Mouse (Mus musculus) kidney, embryonic 15.5 days (tissue): Measurements from ENCODE around the gene Fcgbp. TPM values are rescaled to one million over a fixed set of nuclear protein-coding genes. Genes with fewer than 3 reads are reported as not detected.

Source experiments
- ATAC-seq: fragments of 200-750 bp; cut with Nextera tagmentation; replicated peaks from 2 replicates; pipeline ENCODE4 v1.8.0; 2017; ENCODE audit warnings: moderate TSS enrichment; ENCODE audit not compliant: low FRiP score
- H3K27ac ChIP-seq: fragments of 300-500 bp; sonication (generic); 2 replicates; pipeline ENCODE4 v1.5.1; 2015; ENCODE audit warnings: mild to moderate bottlenecking, inconsistent platforms
- H3K27me3 ChIP-seq: fragments of 300-500 bp; sonication (generic); 2 replicates; pipeline ENCODE4 v1.6.1; 2015; ENCODE audit warnings: inconsistent platforms
- H3K36me3 ChIP-seq: fragments of 300-500 bp; sonication (generic); 2 replicates; pipeline ENCODE4 v1.6.1; 2015; ENCODE audit warnings: inconsistent platforms
- H3K4me1 ChIP-seq: fragments of 300-500 bp; sonication (generic); 2 replicates; pipeline ENCODE4 v1.6.1; 2015; ENCODE audit warnings: inconsistent platforms
- H3K4me2 ChIP-seq: fragments of 300-500 bp; sonication (generic); 2 replicates; pipeline ENCODE4 v1.6.1; 2015; ENCODE audit warnings: moderate library complexity, mild to moderate bottlenecking, inconsistent platforms
- H3K4me3 ChIP-seq: fragments of 300-500 bp; sonication (generic); replicated peaks from 2 replicates; pipeline ENCODE4 v1.5.1; 2015; ENCODE audit warnings: mild to moderate bottlenecking, inconsistent platforms
- H3K9ac ChIP-seq: fragments of 300-500 bp; sonication (generic); 2 replicates; pipeline ENCODE4 v1.6.1; 2015; ENCODE audit warnings: mild to moderate bottlenecking, inconsistent platforms
- H3K9me3 ChIP-seq: fragments of 300-500 bp; sonication (generic); replicated peaks from 2 replicates; pipeline ENCODE4 v1.6.1; 2016; ENCODE audit warnings: inconsistent platforms
- WGBS: fragments of 180-500 bp; shearing (Covaris S2); methylation state at CpG from one replicate; pipeline ENCODE4 v1.1.7; 2015; ENCODE audit warnings: mixed read lengths; 5-methylcytosine and 5-hydroxymethylcytosine counted together
- polyA plus RNA-seq: library from polyadenylated mRNA; unstranded; fragments of >200 nt; fragmentation: Nextera tagmentation; extraction: Ambion mirVana; gene quantifications from 2 replicates; pipeline ENCODE4 v1.2.1, GENCODE M21; 2015

Gene Fcgbp
- 0.58 and 3.3 TPM in 2 replicates for polyA plus RNA-seq

GRCm38 (mm10) chr7:28070531-28071298 lies at the start of gene Fcgbp:
Gene Fcgbp, plus strand, starts transcription at chr7:28071236.
- Histone ChIP-seq H3K9ac (no peak within 1 kb of the TSS), H3K27me3 (peaks cover 6% of the 10 kb centered on the region; the same call in 1 of the 2 replicates), H3K36me3 (no peaks in the 10 kb centered on the region), H3K4me2 (no peak within 1 kb of the TSS), H3K4me3 (no peak within 1 kb of the TSS), H3K9me3 (no peaks in the 10 kb centered on the region), H3K4me1 (no peaks in the 10 kb centered on the region), H3K27ac (no peak within 1 kb of the TSS)
- no peak for ATAC-seq
- WGBS = 79% methylated on average over 21 of the region's 21 CpGs

GRCm38 (mm10) chr7:28044524-28044923 lies 26.5 kb upstream of the Fcgbp start:
- Histone ChIP-seq H3K27me3 (no peaks in the 10 kb centered on the region), H3K9me3 (no peaks in the 10 kb centered on the region), H3K9ac (no peak overlapping the region), H3K4me1 (peaks cover 14% of the 10 kb centered on the region), H3K4me2 (no peak overlapping the region), H3K36me3 (peaks cover 93% of the 10 kb centered on the region), H3K4me3 (no peak overlapping the region), H3K27ac (no peak overlapping the region)
- ATAC-seq = no peak
- 87% methylated on average over 4 of the region's 4 CpGs for WGBS

- Histone ChIP-seq H3K9ac (peak within 1 kb of the TSS; percentile 82), H3K4me3 (peak within 1 kb of the TSS; percentile 85), H3K4me2 (peak within 1 kb of the TSS; percentile 70), H3K36me3 (peaks cover 42% of the 10 kb centered on the region), H3K9me3 (no peaks in the 10 kb centered on the region), H3K27me3 (0 out of 2 replicates have a peak, but pooled peaks cover 4% of the 10 kb centered on the region), H3K4me1 (peaks cover 18% of the 10 kb centered on the region), H3K27ac (peak within 1 kb of the TSS; percentile 55; the same call in 1 of the 2 replicates)
- ATAC-seq = peak; percentile 96
- 1% methylated on average over 52 of the region's 52 CpGs for WGBS
These were observed 21.3 kb upstream of the Fcgbp start, which contains the start of gene Psmc4 for GRCm38 (mm10) chr7:28049476-28050409. Gene Psmc4, minus strand, starts transcription at chr7:28050101.

- Histone ChIP-seq H3K4me1 (peaks cover 18% of the 10 kb centered on the region), H3K4me2 (peak overlapping the region; percentile 70), H3K36me3 (peaks cover 34% of the 10 kb centered on the region), H3K27ac (no peak overlapping the region), H3K9ac (peak overlapping the region; percentile 43; the same call in 1 of the 2 replicates), H3K9me3 (no peaks in the 10 kb centered on the region), H3K27me3 (0 out of 2 replicates have a peak, but pooled peaks cover 4% of the 10 kb centered on the region), H3K4me3 (peak overlapping the region; percentile 85)
- WGBS = 62% methylated on average over 17 of the region's 17 CpGs
- no peak for ATAC-seq
These were observed 20.5 kb upstream of the Fcgbp start for GRCm38 (mm10) chr7:28050584-28050983.

- 86% methylated on average over 6 of the region's 6 CpGs for WGBS
- no peak for ATAC-seq
- Histone ChIP-seq H3K36me3 (peaks cover 7% of the 10 kb centered on the region), H3K27ac (no peak overlapping the region), H3K9me3 (no peaks in the 10 kb centered on the region), H3K4me1 (peaks cover 16% of the 10 kb centered on the region), H3K27me3 (peaks cover 6% of the 10 kb centered on the region; the same call in 1 of the 2 replicates), H3K4me3 (no peak overlapping the region), H3K9ac (no peak overlapping the region), H3K4me2 (no peak overlapping the region)
These were observed 17.7 kb upstream of the Fcgbp start for GRCm38 (mm10) chr7:28053046-28053930.

- 90% methylated on average over 1 of the region's 1 CpGs for WGBS
These were observed 11.1 kb upstream of the Fcgbp start for GRCm38 (mm10) chr7:28059972-28060371.

GRCm38 (mm10) chr7:28068661-28069060 lies 2.4 kb upstream of the Fcgbp start:
- H3K9me3 ChIP-seq = no peaks in the 10 kb centered on the region
- 86% methylated on average over 3 of the region's 3 CpGs for WGBS
- no peak overlapping the region for H3K4me3 ChIP-seq
- no peak overlapping the region for H3K9ac ChIP-seq
- no peaks in the 10 kb centered on the region for H3K36me3 ChIP-seq
- H3K4me1 ChIP-seq = no peaks in the 10 kb centered on the region
- no peak overlapping the region for H3K4me2 ChIP-seq
- no peak for ATAC-seq
- peaks cover 10% of the 10 kb centered on the region; the same call in 1 of the 2 replicates for H3K27me3 ChIP-seq
- no peak overlapping the region for H3K27ac ChIP-seq

More at GRCm38 (mm10) chr7:28059972-28060371, 11.1 kb upstream of the Fcgbp start:
- H3K27ac ChIP-seq = no peak overlapping the region
- H3K4me3 ChIP-seq = no peak overlapping the region
- H3K36me3 ChIP-seq = no peaks in the 10 kb centered on the region
- H3K4me1 ChIP-seq = no peaks in the 10 kb centered on the region
- no peak overlapping the region for H3K4me2 ChIP-seq
- H3K9ac ChIP-seq = no peak overlapping the region
- H3K9me3 ChIP-seq = no peaks in the 10 kb centered on the region
- peaks cover 10% of the 10 kb centered on the region; the same call in 1 of the 2 replicates for H3K27me3 ChIP-seq
- ATAC-seq = no peak

GRCm38 (mm10) chr7:28069546-28070172 lies 1.4 kb upstream of the Fcgbp start:
- Histone ChIP-seq H3K27ac (no peak overlapping the region), H3K9me3 (no peaks in the 10 kb centered on the region), H3K27me3 (peaks cover 6% of the 10 kb centered on the region; the same call in 1 of the 2 replicates), H3K36me3 (no peaks in the 10 kb centered on the region), H3K9ac (no peak overlapping the region), H3K4me2 (no peak overlapping the region), H3K4me1 (no peaks in the 10 kb centered on the region), H3K4me3 (no peak overlapping the region)
- ATAC-seq = no peak
- WGBS = 48% methylated on average over 3 of the region's 3 CpGs

- Histone ChIP-seq H3K9me3 (no peaks in the 10 kb centered on the region), H3K27ac (no peak overlapping the region), H3K4me3 (no peak overlapping the region), H3K36me3 (no peaks in the 10 kb centered on the region), H3K4me2 (no peak overlapping the region), H3K27me3 (no peaks in the 10 kb centered on the region), H3K4me1 (no peaks in the 10 kb centered on the region), H3K9ac (no peak overlapping the region)
- no peak for ATAC-seq
- WGBS = 65% methylated on average over 7 of the region's 7 CpGs
These were observed 13.2 kb downstream of the Fcgbp start for GRCm38 (mm10) chr7:28084215-28084614.

- Histone ChIP-seq H3K27ac (no peak overlapping the region), H3K4me2 (no peak overlapping the region), H3K9ac (no peak overlapping the region), H3K4me1 (no peaks in the 10 kb centered on the region), H3K36me3 (no peaks in the 10 kb centered on the region), H3K9me3 (no peaks in the 10 kb centered on the region), H3K27me3 (no peaks in the 10 kb centered on the region), H3K4me3 (no peak overlapping the region)
- WGBS = 82% methylated on average over 16 of the region's 16 CpGs
- ATAC-seq = no peak
These were observed 15.2 kb downstream of the Fcgbp start for GRCm38 (mm10) chr7:28086236-28086635.

GRCm38 (mm10) chr7:28093541-28093940 lies 22.5 kb downstream of the Fcgbp start:
- H3K27me3 ChIP-seq = no peaks in the 10 kb centered on the region
- ATAC-seq = no peak
- no peak overlapping the region for H3K4me2 ChIP-seq
- no peaks in the 10 kb centered on the region for H3K36me3 ChIP-seq
- no peak overlapping the region for H3K4me3 ChIP-seq
- H3K9ac ChIP-seq = no peak overlapping the region
- H3K27ac ChIP-seq = no peak overlapping the region
- no peaks in the 10 kb centered on the region; the same call in 1 of the 2 replicates for H3K9me3 ChIP-seq
- 31% methylated on average over 11 of the region's 11 CpGs for WGBS
- no peaks in the 10 kb centered on the region for H3K4me1 ChIP-seq
